Mouse (Mus musculus) intestine, embryonic 16.5 days (tissue): ENCODE results near the gene D10Jhu81e. TPM values are rescaled to one million over a fixed set of nuclear protein-coding genes. Genes with fewer than 3 reads are reported as not detected.

Source experiments
- ATAC-seq: fragments of 200-750 bp; cut with Nextera tagmentation; 2 replicates; pipeline ENCODE4 v1.8.0; 2017; ENCODE audit warnings: moderate TSS enrichment, moderate library complexity
- H3K27ac ChIP-seq: fragments of 300-500 bp; sonication (generic); 2 replicates; pipeline ENCODE4 v1.5.1; 2014; ENCODE audit warnings: mild to moderate bottlenecking, low read length
- H3K27me3 ChIP-seq: fragments of 300-500 bp; sonication (generic); replicated peaks from 2 replicates; pipeline ENCODE4 v1.6.1; 2014; ENCODE audit warnings: low read length, control low read depth, mixed read lengths; ENCODE audit not compliant: control insufficient read depth, insufficient read depth
- H3K36me3 ChIP-seq: fragments of 300-500 bp; sonication (generic); 2 replicates; pipeline ENCODE4 v1.6.1; 2014; ENCODE audit warnings: low read length, control low read depth; ENCODE audit not compliant: control insufficient read depth, insufficient read depth
- H3K4me1 ChIP-seq: fragments of 300-500 bp; sonication (generic); 2 replicates; pipeline ENCODE4 v1.6.1; 2014; ENCODE audit warnings: low read length, control low read depth, mixed read lengths; ENCODE audit not compliant: control insufficient read depth, insufficient read depth
- H3K4me2 ChIP-seq: fragments of 300-500 bp; sonication (generic); 2 replicates; pipeline ENCODE4 v1.6.1; 2014; ENCODE audit warnings: low read depth, low read length, control low read depth
- H3K4me3 ChIP-seq: fragments of 300-500 bp; sonication (generic); 2 replicates; pipeline ENCODE4 v1.5.1; 2014; ENCODE audit warnings: mild to moderate bottlenecking, low read length
- H3K9ac ChIP-seq: fragments of 300-500 bp; sonication (generic); 2 replicates; pipeline ENCODE4 v1.6.1; 2014; ENCODE audit warnings: low read depth, low read length
- H3K9me3 ChIP-seq: fragments of 300-500 bp; sonication (generic); 2 replicates; pipeline ENCODE4 v1.6.1; 2016; ENCODE audit warnings: low read length, control low read depth; ENCODE audit not compliant: control insufficient read depth
- whole genome bisulfite sequencing: fragments of 180-500 bp; shearing (Covaris S2); extraction: QIAGEN DNeasy Blood & Tissue Kit; methylation state at CpG from one replicate; pipeline ENCODE4 v1.1.7; 2014; 5-methylcytosine and 5-hydroxymethylcytosine counted together
- polyA plus RNA-seq: library from polyadenylated mRNA; unstranded; fragments of >200 nt; fragmentation: Nextera tagmentation; extraction: Ambion mirVana; gene quantifications from 2 replicates; pipeline ENCODE4 v1.2.1, GENCODE M21; 2015

The D10Jhu81e gene
- polyA plus RNA-seq, 1 experiment from 2014 or later, result 45.7 TPM

DNA sequence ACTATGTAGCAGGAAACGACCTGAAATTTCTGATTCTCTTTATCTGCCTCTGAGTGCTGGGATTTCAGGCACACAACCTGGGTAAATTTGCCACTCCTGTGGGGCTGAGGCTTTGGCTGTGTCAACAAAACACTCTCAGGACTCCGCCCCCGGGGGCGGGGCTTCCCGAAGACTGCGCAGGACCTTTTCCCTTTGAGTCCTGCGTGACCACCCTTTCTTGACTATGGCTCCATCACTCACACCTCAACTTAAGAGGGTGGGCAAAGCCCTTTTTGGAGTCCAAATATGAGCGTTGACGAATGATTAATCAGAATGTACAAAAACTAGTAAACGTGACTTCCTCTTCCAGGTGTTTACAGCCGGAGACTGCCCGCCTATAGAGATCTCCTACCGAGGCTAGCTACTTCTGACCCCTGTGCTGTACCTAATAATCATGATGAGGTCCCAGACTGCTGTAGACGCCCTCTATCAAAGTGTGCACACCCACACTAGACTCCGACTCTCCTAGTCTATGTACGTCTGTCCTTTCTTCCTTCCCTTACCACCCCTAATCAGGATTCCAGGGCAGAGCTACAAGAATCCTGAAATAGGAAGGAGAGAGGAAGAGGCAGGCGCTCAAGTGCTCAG lies 10.2 kb downstream of the D10Jhu81e start:
- WGBS, result 9% methylated on average over 17 of the region's 17 CpGs
- Histone ChIP-seq H3K4me1 (peaks cover 12% of the 10 kb centered on the region), H3K27me3 (no peaks in the 10 kb centered on the region), H3K27ac (peak overlapping the region; percentile 20), H3K9ac (peak overlapping the region; percentile 47), H3K9me3 (no peaks in the 10 kb centered on the region), H3K4me3 (peak overlapping the region; percentile 33), H3K36me3 (no peaks in the 10 kb centered on the region), H3K4me2 (peak overlapping the region; percentile 43)
- peak; percentile 69 for ATAC-seq

- H3K4me3 ChIP-seq, result no peak overlapping the region
- H3K27me3 ChIP-seq, result no peaks in the 10 kb centered on the region
- no peak overlapping the region for H3K9ac ChIP-seq
- H3K27ac ChIP-seq, result no peak overlapping the region
- 68% methylated on average over 15 of the region's 15 CpGs for WGBS
- no peaks in the 10 kb centered on the region for H3K9me3 ChIP-seq
- no peaks in the 10 kb centered on the region for H3K36me3 ChIP-seq
- H3K4me1 ChIP-seq, result peaks cover 12% of the 10 kb centered on the region
- peak; percentile 24; the same call in 1 of the 2 replicates for ATAC-seq
- H3K4me2 ChIP-seq, result no peak overlapping the region
These were observed 11.5 kb downstream of the D10Jhu81e start for GRCm38 (mm10) chr10:78158041-78158440.

- Histone ChIP-seq H3K27ac (no peak overlapping the region), H3K9me3 (no peaks in the 10 kb centered on the region), H3K4me3 (no peak overlapping the region), H3K4me2 (no peak overlapping the region), H3K4me1 (peaks cover 12% of the 10 kb centered on the region), H3K36me3 (no peaks in the 10 kb centered on the region), H3K9ac (no peak overlapping the region), H3K27me3 (no peaks in the 10 kb centered on the region)
- ATAC-seq, result no peak
- WGBS, result 50% methylated on average over 6 of the region's 6 CpGs
These were observed 12.7 kb downstream of the D10Jhu81e start for GRCm38 (mm10) chr10:78156926-78157325.

DNA sequence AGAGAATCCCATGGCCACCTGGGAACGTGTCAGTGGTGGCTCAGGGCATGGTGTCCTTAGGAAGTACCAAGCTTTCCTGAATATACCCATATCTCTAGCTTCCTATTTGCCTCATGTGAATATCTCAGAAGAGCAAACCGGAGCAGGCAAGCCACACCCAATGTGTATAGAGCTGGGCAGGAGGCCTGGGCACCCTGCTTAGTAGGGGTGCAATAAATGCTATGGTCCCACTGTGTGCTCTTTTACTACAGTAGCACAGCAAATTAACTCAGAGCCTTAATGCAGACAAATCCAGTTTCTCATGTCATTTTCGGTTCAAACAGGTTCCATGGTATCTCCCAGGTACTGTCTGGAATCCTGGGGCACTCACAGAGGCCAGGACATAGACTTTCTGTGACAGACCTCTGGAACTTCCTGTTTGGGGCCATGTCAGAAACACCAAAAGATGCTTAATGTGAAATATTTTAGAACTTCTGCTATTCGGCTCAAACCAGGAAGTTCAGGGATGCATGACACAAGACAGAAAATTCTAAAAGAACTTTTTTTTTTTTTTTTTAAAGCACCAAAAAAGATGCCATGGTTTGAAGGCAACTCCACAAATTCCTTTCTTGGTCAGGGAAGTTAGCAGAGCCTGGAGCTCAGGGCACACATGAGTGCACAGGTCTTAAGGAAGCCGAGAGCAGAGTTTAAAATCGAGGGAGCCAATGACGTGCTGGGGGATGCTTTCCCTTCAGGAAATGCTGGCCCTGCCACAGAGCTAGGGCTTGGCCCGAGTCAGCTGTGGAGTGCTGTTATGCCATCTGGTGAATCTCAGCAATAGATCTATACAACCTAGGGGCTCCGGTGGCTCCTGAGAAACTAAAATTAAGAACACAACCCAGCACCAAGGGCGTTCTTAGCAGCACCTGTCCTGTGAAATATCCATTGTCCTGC lies 20.5 kb downstream of the D10Jhu81e start:
- H3K27ac ChIP-seq, result peak overlapping the region; percentile 77; the same call in 1 of the 2 replicates

DNA sequence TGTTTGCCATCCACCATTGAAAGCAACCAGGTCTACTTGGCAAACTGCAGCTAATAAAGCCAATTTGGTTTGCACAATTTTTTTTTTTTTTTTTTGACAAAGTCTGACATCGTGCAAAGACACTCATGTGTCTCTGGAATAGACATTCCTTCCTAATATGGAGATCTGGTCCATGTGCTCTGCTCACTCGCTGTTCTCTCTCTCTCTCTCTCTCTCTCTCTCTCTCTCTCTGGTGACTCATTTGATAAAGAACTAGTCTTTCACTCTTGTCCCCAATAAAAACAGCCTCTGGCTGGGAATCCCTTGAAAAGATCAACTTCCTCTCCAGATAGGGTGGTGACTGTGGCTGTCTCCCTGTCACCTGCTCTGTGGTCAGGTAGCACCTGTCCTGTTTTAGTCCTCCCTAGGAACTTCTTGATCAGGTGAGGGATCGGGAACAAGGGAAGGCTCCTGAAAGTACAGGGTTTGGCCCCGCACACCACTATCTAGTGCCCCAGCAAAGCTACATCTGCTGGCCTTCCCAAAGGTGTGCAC lies 21.6 kb downstream of the D10Jhu81e start:
- H3K9ac ChIP-seq, result no peak overlapping the region
- H3K27me3 ChIP-seq, result no peaks in the 10 kb centered on the region
- H3K4me3 ChIP-seq, result no peak overlapping the region
- H3K9me3 ChIP-seq, result no peaks in the 10 kb centered on the region
- ATAC-seq, result peak; percentile 70
- 48% methylated on average over 4 of the region's 4 CpGs for WGBS
- H3K4me1 ChIP-seq, result peaks cover 13% of the 10 kb centered on the region; the same call in 1 of the 2 replicates
- H3K36me3 ChIP-seq, result no peaks in the 10 kb centered on the region
- H3K4me2 ChIP-seq, result no peak overlapping the region
- H3K27ac ChIP-seq, result peak overlapping the region; percentile 77

More for the DNA sequence above, 20.5 kb downstream of the D10Jhu81e start:
- Histone ChIP-seq H3K27me3 (no peaks in the 10 kb centered on the region), H3K4me1 (peaks cover 12% of the 10 kb centered on the region; the same call in 1 of the 2 replicates), H3K9ac (no peak overlapping the region; the same call in 1 of the 2 replicates), H3K36me3 (no peaks in the 10 kb centered on the region), H3K9me3 (no peaks in the 10 kb centered on the region), H3K4me3 (no peak overlapping the region), H3K4me2 (no peak overlapping the region)
- 62% methylated on average over 10 of the region's 10 CpGs for WGBS
- 0 out of 2 replicates have a peak, but pooled peaks have one; percentile 2 for ATAC-seq

GRCm38 (mm10) chr10:78143727-78144505 lies 25.7 kb downstream of the D10Jhu81e start:
- Histone ChIP-seq H3K9ac (0 out of 2 replicates have a peak overlapping the region, but pooled peaks have one; percentile 3), H3K4me1 (peaks cover 21% of the 10 kb centered on the region), H3K27ac (peak overlapping the region; percentile 87), H3K4me3 (no peak overlapping the region), H3K4me2 (peak overlapping the region; percentile 6; the same call in 1 of the 2 replicates), H3K27me3 (no peaks in the 10 kb centered on the region), H3K36me3 (no peaks in the 10 kb centered on the region), H3K9me3 (no peaks in the 10 kb centered on the region)
- 43% methylated on average over 8 of the region's 8 CpGs for WGBS
- ATAC-seq, result peak; percentile 90

GRCm38 (mm10) chr10:78140843-78141242 lies 28.7 kb downstream of the D10Jhu81e start:
- Histone ChIP-seq H3K9me3 (no peaks in the 10 kb centered on the region), H3K4me2 (no peak overlapping the region), H3K27me3 (no peaks in the 10 kb centered on the region), H3K4me3 (no peak overlapping the region), H3K27ac (no peak overlapping the region), H3K4me1 (peaks cover 24% of the 10 kb centered on the region), H3K36me3 (no peaks in the 10 kb centered on the region), H3K9ac (no peak overlapping the region)
- no peak for ATAC-seq
- 76% methylated on average over 3 of the region's 3 CpGs for WGBS

GRCm38 (mm10) chr10:78140251-78140600 lies 29.4 kb downstream of the D10Jhu81e start:
- Histone ChIP-seq H3K36me3 (no peaks in the 10 kb centered on the region), H3K27me3 (no peaks in the 10 kb centered on the region), H3K9ac (no peak overlapping the region), H3K9me3 (no peaks in the 10 kb centered on the region), H3K4me2 (no peak overlapping the region), H3K4me3 (no peak overlapping the region), H3K27ac (no peak overlapping the region), H3K4me1 (peaks cover 30% of the 10 kb centered on the region)
- 92% methylated on average over 1 of the region's 1 CpGs for WGBS
- no peak for ATAC-seq
